Mouse (Mus musculus): Measurements from ENCODE around the gene Arfrp1.

- no peak for TF ChIP-seq CHD2 (IDR thresholded peaks at IDR 0.05; ENCODE audit: low read depth, low read length)
- TF ChIP-seq HCFC1 (IDR thresholded peaks at IDR 0.05; ENCODE audit: borderline replicate concordance, insufficient read depth, low read length), result no peak
- TF ChIP-seq ZC3H11A (IDR thresholded peaks at IDR 0.05; ENCODE audit: borderline replicate concordance, low read depth, low read length), result no peak
These were observed 25.1 kb upstream of the Arfrp1 start for GRCm38 (mm10) chr2:181390136-181390870.
